Mouse (Mus musculus) megakaryocyte, embryonic 14.5 days (primary cell): ENCODE results near the gene Gsdmc3. TPM values are rescaled to one million over a fixed set of nuclear protein-coding genes. Genes with fewer than 3 reads are reported as not detected.

Source experiments
- polyA plus RNA-seq: library from polyadenylated mRNA; stranded (reverse); fragments of >175 nt; gene quantifications from 2 replicates; pipeline ENCODE4 v1.2.3, GENCODE M21; 2012; ENCODE audit warnings: low replicate concordance; ENCODE audit not compliant: insufficient read depth

Gene Gsdmc3
- polyA plus RNA-seq, 1 experiment, result not detected

Other genes starting within 250 kb of the Gsdmc3 start
- not detected in 2 replicates for gene Gsdmc2, start 33.4 kb downstream of the Gsdmc3 start, polyA plus RNA-seq
- not detected in 2 replicates for gene Gsdmc4, start 33.7 kb upstream of the Gsdmc3 start, polyA plus RNA-seq
- gene Fam49b, start 181.9 kb upstream of the Gsdmc3 start, polyA plus RNA-seq, result 5.2 and 19.7 TPM in 2 replicates